Mouse (Mus musculus) gastrocnemius, postnatal 10 days (tissue): ENCODE measurements at regions not wholly inside any gene's neighbourhood (a gene's known extent, or its start where the extent isn't known, plus 50 kb on each side); places are given as distances from the start of the nearest gene placed in this dataset.
"Not testable (repeated sequence)": the region's sequence is repeated elsewhere in the genome, so short reads cannot be mapped to it uniquely, and the experiment has no call there.

Experiments
- DNase-seq: peaks from one replicate; pipeline ENCODE4 v3.0.0; 2021; ENCODE audit warnings: mixed read lengths

- DNase-seq = no peak
Measured at GRCm38 (mm10) chr8:113916649-113917048, 68.1 kb upstream of the Adamts18 start.

GRCm38 (mm10) chr8:113917197-113917596, 68.7 kb upstream of the Adamts18 start:
- no peak for DNase-seq

- DNase-seq = no peak
Measured at GRCm38 (mm10) chr8:113920306-113920705, 71.8 kb upstream of the Adamts18 start.

GRCm38 (mm10) chr8:113923381-113923780, 74.8 kb upstream of the Adamts18 start:
- no peak for DNase-seq

GRCm38 (mm10) chr8:113953721-113954120, 105.2 kb upstream of the Adamts18 start:
- DNase-seq = no peak

- no peak for DNase-seq
Measured at GRCm38 (mm10) chr8:113956439-113957043, 108.0 kb upstream of the Adamts18 start.

- no peak for DNase-seq
Measured at GRCm38 (mm10) chr8:113957821-113958220, 109.3 kb upstream of the Adamts18 start.

- no peak for DNase-seq
Measured at GRCm38 (mm10) chr8:113975810-113976209, 127.3 kb upstream of the Adamts18 start.

- DNase-seq = no peak
Measured at GRCm38 (mm10) chr8:113976626-113977025, 128.1 kb upstream of the Adamts18 start.

- DNase-seq = no peak
Measured at GRCm38 (mm10) chr8:113977072-113977471, 128.5 kb upstream of the Adamts18 start.

- DNase-seq = no peak
Measured at GRCm38 (mm10) chr8:113978946-113979345, 130.4 kb upstream of the Adamts18 start.

- DNase-seq = no peak
Measured at GRCm38 (mm10) chr8:113979837-113980236, 131.3 kb upstream of the Adamts18 start.

- no peak for DNase-seq
Measured at GRCm38 (mm10) chr8:113981339-113981738, 132.8 kb upstream of the Adamts18 start.

- DNase-seq = peak; percentile 66
Measured at GRCm38 (mm10) chr8:113984845-113985244, 136.3 kb upstream of the Adamts18 start.

GRCm38 (mm10) chr8:113985471-113985870, 136.9 kb upstream of the Adamts18 start:
- DNase-seq = no peak

- no peak for DNase-seq
Measured at GRCm38 (mm10) chr8:113985948-113986347, 137.4 kb upstream of the Adamts18 start.

GRCm38 (mm10) chr8:113990718-113991117, 142.2 kb upstream of the Adamts18 start:
- DNase-seq = no peak

- DNase-seq = no peak
Measured at GRCm38 (mm10) chr8:113998881-113999280, 134.5 kb upstream of the Nudt7 start.

- DNase-seq = no peak
Measured at GRCm38 (mm10) chr8:114001674-114002073, 131.7 kb upstream of the Nudt7 start.

- no peak for DNase-seq
Measured at GRCm38 (mm10) chr8:114004436-114004835, 128.9 kb upstream of the Nudt7 start.

GRCm38 (mm10) chr8:114006587-114006986, 126.8 kb upstream of the Nudt7 start:
- no peak for DNase-seq

GRCm38 (mm10) chr8:114007103-114007502, 126.3 kb upstream of the Nudt7 start:
- no peak for DNase-seq

GRCm38 (mm10) chr8:114018364-114018763, 115.0 kb upstream of the Nudt7 start:
- DNase-seq = no peak

- DNase-seq = not testable (repeated sequence)
Measured at GRCm38 (mm10) chr8:114030141-114030540, 103.2 kb upstream of the Nudt7 start.

GRCm38 (mm10) chr8:114052426-114052825, 80.9 kb upstream of the Nudt7 start:
- no peak for DNase-seq
